Mouse (Mus musculus): ENCODE results near the gene Tmem266.

- no peak for TF ChIP-seq CTCF (IDR thresholded peaks at IDR 0.05; ENCODE audit: control insufficient read depth, insufficient read depth, insufficient read length)
- no peak for TF ChIP-seq MAX (IDR thresholded peaks at IDR 0.05)
- no peak for TF ChIP-seq MYOG (IDR thresholded peaks at IDR 0.05; ENCODE audit: control insufficient read depth, extremely low read depth, insufficient read length)
Measured at GRCm38 (mm10) chr9:55433875-55434274, 107.2 kb downstream of the Tmem266 start.

Data from C2C12 (cell line).